Comparison of ENCODE assay signal across 9 mouse cellular contexts in genomic region chr8:125423861-125424260, GRCm38 (mm10).
DNase-seq lines count a peak whose midpoint lies in the region; ATAC-seq lines count a peak whose summit lies in the region.
"Had no signal": no experiment of that assay in that cellular context is flagged by ENCODE, and none has a peak within 500 bp of the region (broad histone marks: within the 10 kb centered on the region; RNA-seq: fewer than 3 reads in every experiment).

No protein-coding gene starts in this region.

- no peak overlapping the region for H3K27ac ChIP-seq in heart, embryonic 13.5 days (replicated peaks)
- no peak overlapping the region for H3K27ac ChIP-seq in neural tube, embryonic 15.5 days (replicated peaks)

- H3K36me3 ChIP-seq in megakaryocyte, embryonic 14.5 days (replicated peaks; ENCODE audit: low read length): peaks cover under 1% of the 10 kb centered on the region
- peaks cover 52% of the 10 kb centered on the region for H3K36me3 ChIP-seq in heart, embryonic 13.5 days
- H3K36me3 ChIP-seq in neural tube, embryonic 15.5 days: peaks cover 16% of the 10 kb centered on the region; the same call in 1 of the 2 replicates

- ATAC-seq in megakaryocyte, adult 5-6 weeks (ENCODE audit: poor library complexity, severe bottlenecking): no peak
- no peak for ATAC-seq in heart, embryonic 13.5 days (ENCODE audit: extremely low read depth, insufficient number of reproducible peaks, low FRiP score, low TSS enrichment)
- ATAC-seq in neural tube, embryonic 15.5 days (ENCODE audit: low FRiP score): peak; percentile 46; the same call in 1 of the 2 replicates
- no peak for ATAC-seq in inflammation-experienced regulatory T-cells, adult 6 months
- ATAC-seq: activated CD4-positive, CD25-positive, alpha-beta regulatory T cell, adult 4 months had no signal

- peaks cover 11% of the 10 kb centered on the region for H3K27me3 ChIP-seq in megakaryocyte, embryonic 14.5 days (replicated peaks)
- H3K27me3 ChIP-seq in heart, embryonic 13.5 days (replicated peaks): no peaks in the 10 kb centered on the region
- no peaks in the 10 kb centered on the region for H3K27me3 ChIP-seq in neural tube, embryonic 15.5 days (replicated peaks)

- no peak overlapping the region for H3K4me2 ChIP-seq in heart, embryonic 13.5 days
- H3K4me2 ChIP-seq in neural tube, embryonic 15.5 days: no peak overlapping the region

- 53% methylated on average over 10 of the region's 10 CpGs for WGBS in heart, embryonic 13.5 days
- 37% methylated on average over 10 of the region's 10 CpGs for WGBS in neural tube, embryonic 15.5 days

- intact Hi-C loops in left cerebral cortex, postnatal 14 days (cut with DNase I): no loop called here

- peak overlapping the region; percentile 25 for H3K4me3 ChIP-seq in megakaryocyte, embryonic 14.5 days (replicated peaks)
- H3K4me3 ChIP-seq in heart, embryonic 13.5 days: no peak overlapping the region
- H3K4me3 ChIP-seq in neural tube, embryonic 15.5 days (replicated peaks): no peak overlapping the region

- peak; percentile 20 for DNase-seq in kidney, postnatal 14 days
- DNase-seq in left cerebral cortex, postnatal 14 days (ENCODE audit: low spot score in 2 of 2): no peak
- DNase-seq in right cerebral cortex, postnatal 10 days (ENCODE audit: low spot score in 2 of 2): no peak

- no peaks in the 10 kb centered on the region; the same call in 1 of the 2 replicates for H3K4me1 ChIP-seq in megakaryocyte, embryonic 14.5 days
- H3K4me1 ChIP-seq in heart, embryonic 13.5 days: peaks cover 27% of the 10 kb centered on the region
- H3K4me1 ChIP-seq in neural tube, embryonic 15.5 days: peaks cover 18% of the 10 kb centered on the region

- 0 out of 2 replicates have a peak overlapping the region, but pooled peaks have one; percentile 2 for H3K9ac ChIP-seq in heart, embryonic 13.5 days
- no peak overlapping the region for H3K9ac ChIP-seq in neural tube, embryonic 15.5 days (replicated peaks)

- H3K9me3 ChIP-seq in megakaryocyte, embryonic 14.5 days: no peaks in the 10 kb centered on the region
- H3K9me3 ChIP-seq in heart, embryonic 13.5 days: no peaks in the 10 kb centered on the region
- H3K9me3 ChIP-seq in neural tube, embryonic 15.5 days (replicated peaks): no peaks in the 10 kb centered on the region
